Mouse (Mus musculus): ENCODE measurements around the gene Ccl26.

Ccl26 gene

GRCm38 (mm10) chr5:135544032-135544558 is 19.3 kb downstream of the Ccl26 start:
- DNase-seq (ENCODE audit: low spot score in 2 of 2), result peak in 1 of 2 experiments; percentile 16

DNA sequence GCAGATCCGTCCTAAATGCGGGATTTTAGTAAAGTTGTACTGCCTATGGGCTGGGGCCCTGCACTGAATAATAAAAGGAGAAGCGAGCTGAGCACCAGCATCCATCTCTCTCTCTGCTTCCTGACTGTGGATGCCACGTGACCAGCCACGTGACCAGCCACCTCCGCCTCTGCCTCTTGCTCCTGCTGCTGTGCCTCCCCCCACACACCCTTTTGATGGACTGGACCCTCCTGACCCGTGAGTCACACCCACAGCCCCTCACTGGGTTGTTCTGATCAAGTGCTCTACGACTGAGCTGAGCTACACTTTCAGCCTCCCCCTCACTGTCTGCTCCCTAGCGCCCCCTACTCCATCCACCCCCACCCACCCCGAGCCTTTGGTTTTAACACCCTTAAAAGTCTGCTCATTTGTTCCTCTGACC is 25.6 kb downstream of the Ccl26 start:
- DNase-seq (ENCODE audit: low spot score in 2 of 2), result no peak

DNA sequence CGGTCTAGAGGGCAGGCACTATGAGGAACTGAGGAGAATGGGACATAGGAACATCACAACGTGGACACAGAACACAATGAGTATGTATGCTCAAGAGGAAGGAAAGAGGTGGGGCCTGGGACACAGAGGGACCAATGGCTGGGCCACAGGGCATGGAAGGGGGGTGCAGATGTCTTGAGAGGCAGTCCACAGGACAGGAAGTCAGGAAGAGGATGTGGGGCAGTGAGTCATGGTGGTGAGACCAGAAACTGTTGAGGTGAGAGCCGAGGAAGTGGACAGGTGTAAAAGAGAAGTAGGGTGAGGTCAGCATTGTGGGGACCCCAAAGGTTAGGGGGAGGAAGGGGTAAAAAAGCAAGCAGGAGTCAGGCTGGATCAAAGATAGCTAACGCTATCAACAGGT is 26.0 kb downstream of the Ccl26 start:
- DNase-seq (ENCODE audit: low spot score in 2 of 2), result no peak

DNA sequence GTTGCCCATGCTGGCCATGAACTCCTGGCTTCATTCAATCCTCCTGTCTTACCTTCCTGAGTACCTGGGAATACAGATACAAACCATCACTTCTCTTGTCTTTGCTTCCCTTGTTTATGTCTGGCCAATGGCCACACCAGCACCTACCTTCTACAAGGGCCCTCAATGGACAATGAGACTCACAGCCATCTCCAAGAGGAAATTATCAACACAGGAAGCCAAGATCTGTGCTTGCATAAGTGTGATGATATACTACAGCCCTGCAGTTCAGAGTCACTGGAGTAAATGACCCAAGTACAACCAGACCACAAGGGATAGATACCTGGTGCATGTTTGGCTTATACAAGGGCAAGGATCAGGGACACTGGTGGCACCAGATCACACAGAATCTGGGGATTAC is 27.5 kb downstream of the Ccl26 start:
- no peak for DNase-seq (ENCODE audit: low spot score in 2 of 2)

DNA sequence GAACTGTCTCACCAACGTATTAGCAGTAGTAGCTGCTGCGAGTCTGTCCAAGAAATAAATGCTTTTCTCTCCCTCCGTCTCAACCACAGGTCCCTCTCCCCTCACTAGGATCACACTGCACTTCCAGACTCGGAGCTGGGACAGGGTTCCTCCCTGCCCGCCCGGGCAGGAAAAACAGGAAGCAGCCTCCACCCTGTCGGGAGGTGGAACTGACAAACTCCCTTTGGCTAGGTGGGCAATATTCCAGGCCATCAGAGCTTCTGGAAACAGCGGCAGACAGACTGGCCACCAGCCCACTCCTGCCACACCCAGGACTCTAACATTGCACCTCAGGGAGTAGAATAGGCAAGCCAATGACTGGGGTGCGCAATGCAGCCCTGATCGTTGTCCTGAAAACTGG is 29.9 kb downstream of the Ccl26 start:
- no peak for DNase-seq (ENCODE audit: low spot score in 2 of 2)

- no peak for DNase-seq (ENCODE audit: low spot score in 2 of 2)
These were observed 32.0 kb downstream of the Ccl26 start for GRCm38 (mm10) chr5:135531306-135531845.

DNA sequence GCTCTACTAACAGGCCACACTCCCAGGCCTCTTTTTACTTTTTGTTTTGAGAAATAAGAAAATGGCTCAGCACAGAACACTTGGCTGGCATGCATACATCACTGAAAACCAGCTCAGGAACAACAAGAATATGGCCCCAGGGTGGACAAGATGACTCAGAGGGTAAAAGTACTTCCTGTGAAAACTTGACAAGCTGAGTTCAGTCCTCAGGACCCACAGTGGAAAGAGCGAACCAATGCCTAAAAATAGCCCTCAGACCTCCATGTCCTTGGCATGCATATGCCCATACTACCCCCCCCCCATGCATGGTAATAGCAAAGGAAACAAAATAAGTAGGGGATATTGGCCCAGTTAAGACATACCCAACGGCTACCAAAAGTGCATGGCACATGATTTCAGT is 33.4 kb downstream of the Ccl26 start:
- DNase-seq (ENCODE audit: low spot score in 2 of 2), result no peak

DNA sequence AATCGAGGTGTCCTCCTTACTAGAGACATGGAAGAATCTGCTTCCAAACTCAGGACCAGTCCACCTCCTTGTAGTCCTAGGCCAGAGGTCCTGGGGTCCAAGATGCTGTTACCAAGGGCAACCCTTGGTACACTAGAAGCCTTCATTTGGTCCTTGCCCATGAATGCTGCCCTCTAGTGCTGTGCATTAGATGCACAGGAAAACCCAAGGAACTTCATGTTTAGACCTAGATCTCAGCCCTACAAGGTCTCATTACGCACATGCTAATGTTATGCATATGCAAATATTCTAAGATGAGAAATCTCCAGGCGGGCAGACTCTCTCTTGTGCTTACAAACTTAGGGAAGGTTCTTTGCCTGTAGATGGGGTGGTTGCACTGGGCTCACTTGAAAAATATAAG is 34.1 kb downstream of the Ccl26 start:
- no peak for DNase-seq (ENCODE audit: low spot score in 2 of 2)

- no peak for DNase-seq (ENCODE audit: low spot score in 2 of 2)
These were observed 35.4 kb downstream of the Ccl26 start for GRCm38 (mm10) chr5:135527986-135528385.

DNA sequence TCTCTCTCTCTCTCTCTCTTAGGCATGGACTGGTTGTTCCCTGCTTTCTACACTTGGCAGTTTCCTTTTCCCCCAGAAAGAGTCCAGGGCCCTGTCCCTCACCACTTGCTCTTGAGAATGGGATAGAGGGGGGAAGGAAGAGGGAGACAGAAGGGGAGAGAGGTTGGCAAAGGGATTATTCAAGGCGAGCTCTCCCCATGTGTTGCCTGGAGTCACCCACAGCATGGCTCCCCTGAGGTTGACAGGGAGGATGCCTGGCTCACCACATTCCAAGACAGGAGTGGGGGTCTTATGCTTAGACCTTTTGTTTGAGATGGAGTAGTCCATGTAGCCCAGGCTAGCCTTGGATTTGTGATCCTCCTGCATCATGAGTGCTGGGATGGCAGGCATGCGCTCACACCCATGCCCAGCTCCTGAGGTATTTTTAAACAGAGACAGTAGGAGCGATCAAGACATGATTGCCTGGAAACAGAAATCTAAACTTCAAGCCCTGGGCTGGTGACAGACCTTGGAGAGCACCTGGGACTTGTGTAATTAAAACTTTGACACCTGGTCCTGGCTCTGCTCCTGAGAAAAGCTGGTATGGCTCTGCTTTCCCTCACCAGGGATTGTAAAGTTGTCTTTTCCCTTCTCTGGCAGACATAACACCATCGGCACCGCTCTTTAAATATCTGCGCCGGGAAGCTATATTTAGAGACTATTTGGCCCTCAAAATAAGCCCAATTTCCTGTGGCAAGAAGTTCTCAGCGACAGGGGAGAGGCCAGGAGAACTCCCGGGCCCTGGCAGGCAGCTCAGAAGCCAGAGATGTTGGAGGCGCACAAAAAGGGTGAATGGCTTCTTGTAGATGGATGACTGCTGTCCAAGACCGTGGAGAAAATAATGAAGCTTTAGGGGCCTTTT is 38.5 kb downstream of the Ccl26 start:
- DNase-seq (ENCODE audit: low spot score in 2 of 2), result peak in 1 of 2 experiments; percentile 33

GRCm38 (mm10) chr5:135524087-135524486 is 39.3 kb downstream of the Ccl26 start:
- no peak for DNase-seq (ENCODE audit: low spot score in 2 of 2)

DNA sequence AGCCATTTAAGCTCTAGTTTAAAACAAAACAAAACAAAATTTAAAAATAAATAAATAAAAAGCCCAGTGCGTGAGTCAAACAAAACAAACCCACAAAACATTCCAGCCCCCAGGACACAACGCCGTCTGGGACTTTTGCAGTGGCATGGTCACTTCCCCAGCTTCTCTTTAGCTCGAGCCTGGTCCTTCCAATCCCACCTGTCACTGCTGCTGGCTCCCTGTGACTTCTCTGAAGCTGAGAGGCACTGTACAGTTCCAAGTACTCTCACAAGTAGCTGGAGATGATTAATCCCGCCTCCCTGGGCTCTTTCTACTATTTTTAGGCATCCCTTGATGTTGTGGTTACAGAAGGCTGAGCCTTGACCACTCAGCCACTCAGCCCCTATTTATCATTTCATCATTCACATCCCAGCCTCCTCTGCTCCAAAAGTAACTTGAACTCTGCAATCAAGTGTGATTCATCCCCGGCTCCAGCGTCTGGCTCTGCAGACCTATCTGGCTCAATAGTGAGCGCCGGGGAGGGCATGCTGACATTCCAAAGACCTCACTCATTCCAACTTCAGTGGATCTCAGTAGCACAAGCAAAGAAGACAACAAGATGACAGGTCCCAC is 41.2 kb downstream of the Ccl26 start:
- no peak for DNase-seq (ENCODE audit: low spot score in 2 of 2)

DNA sequence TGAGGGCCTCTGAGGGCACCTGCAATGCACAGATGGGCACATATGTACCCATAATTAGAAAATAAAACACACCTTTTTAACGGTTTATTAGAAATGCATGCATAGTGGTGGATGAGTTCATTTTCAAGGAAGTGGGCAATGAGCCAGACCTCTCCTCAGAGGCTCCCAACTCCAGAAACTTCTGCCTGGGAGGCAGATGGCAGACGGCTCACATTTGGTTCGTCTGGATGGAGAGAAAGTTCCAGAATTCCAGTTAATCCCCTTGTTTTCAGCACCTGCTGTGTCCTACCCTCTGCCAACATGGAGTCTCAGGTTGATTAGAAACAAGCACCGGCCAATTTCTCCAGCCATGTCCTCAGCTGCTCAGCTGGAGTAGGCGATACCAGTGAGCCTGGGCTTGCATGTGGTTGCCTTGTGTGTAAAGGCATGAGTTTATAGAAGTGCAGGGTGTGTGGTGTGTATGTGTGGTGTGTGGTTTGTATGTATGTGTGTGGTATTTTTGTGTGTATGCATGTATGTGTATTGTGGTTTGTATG is 46.0 kb downstream of the Ccl26 start:
- DNase-seq (ENCODE audit: low spot score in 2 of 2), result no peak

GRCm38 (mm10) chr5:135513131-135513530 is 50.2 kb downstream of the Ccl26 start:
- DNase-seq (ENCODE audit: low spot score in 2 of 2), result no peak

GRCm38 (mm10) chr5:135511105-135511504 is 52.3 kb downstream of the Ccl26 start:
- DNase-seq (ENCODE audit: low spot score in 2 of 2), result no peak

All from frontal cortex, postnatal 36 days (tissue).